Mouse (Mus musculus) lung, adult 2 months (tissue): ENCODE measurements around the gene Lamc3.

Experiments
- CTCF ChIP-seq: fragments of 200-500 bp; IDR thresholded peaks from 2 replicates; pipeline ENCODE4 v1.5.1; 2011; ENCODE audit warnings: mild to moderate bottlenecking, low read length, control low read depth; ENCODE audit not compliant: insufficient read depth
- POLR2A ChIP-seq: fragments of 200-500 bp; IDR thresholded peaks from 2 replicates; pipeline ENCODE4 v1.6.1; 2011; ENCODE audit warnings: low read depth, mild to moderate bottlenecking, control low read depth, low read length, borderline replicate concordance; ENCODE audit errors: extremely low read depth

DNA sequence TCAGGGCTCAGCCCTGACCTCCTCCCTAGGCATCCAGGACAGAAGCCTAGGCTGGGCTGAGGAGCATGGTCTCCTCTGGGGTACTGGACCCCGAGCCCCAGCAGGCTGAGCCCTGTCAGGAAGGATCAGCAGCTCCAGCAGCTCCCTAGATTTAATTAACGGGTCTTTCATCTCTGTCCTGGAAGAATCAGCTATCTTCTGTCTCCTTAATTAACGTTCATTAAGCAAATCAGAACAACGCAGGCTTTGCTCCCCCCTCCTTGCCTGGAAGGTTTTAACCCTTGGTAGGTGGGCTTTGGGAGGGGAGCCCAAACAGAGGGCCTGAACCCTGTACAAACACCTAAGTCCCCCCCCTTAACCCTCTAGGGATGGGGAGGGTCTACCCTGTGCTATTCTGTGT is 4.0 kb upstream of the Lamc3 start:
- TF ChIP-seq POLR2A, result no peak
- TF ChIP-seq CTCF, result no peak
